Mouse (Mus musculus): Measurements from ENCODE around the gene Mcmbp. TPM values are rescaled to one million over a fixed set of nuclear protein-coding genes. Genes with fewer than 3 reads are reported as not detected.

The Mcmbp gene
- total RNA-seq (2014; rRNA removed) (34.6 and 43.3 TPM in 2 replicates), polyA plus RNA-seq (2015; fragmentation: Nextera tagmentation; extraction: Ambion mirVana) (32.4 and 42.0 TPM in 2 replicates)

DNA sequence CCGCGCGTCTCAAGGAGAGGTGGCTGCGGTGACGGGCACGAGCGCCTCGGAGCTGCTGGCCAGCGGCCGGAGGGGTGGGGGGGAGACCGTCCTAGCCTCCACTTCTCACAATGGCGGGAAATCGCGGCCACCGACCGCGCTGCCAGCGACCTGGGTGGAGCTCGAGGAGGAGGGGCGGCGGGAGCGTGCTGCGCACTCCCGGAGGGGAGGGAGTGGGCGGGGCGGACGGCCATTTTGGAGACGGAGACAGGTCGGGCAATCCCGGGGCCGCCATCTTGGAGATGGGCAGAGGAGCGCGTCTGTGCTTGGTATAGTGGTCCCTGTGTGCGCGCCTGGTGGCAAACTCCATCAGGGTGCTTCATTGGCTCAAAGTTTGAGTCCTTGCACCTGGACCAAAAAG, at the start of gene Mcmbp:
TSS of gene Mcmbp (minus strand) at position 162 of the 400 bp plus-strand sequence.
- Histone ChIP-seq H3K4me3 (ENCODE audit: low read depth, low read length) (peak within 1 kb of the TSS; percentile 99), H3K27me3 (ENCODE audit: insufficient read depth, low read length) (no peaks in the 10 kb centered on the region), H3K9ac (peak within 1 kb of the TSS; percentile 87), H3K36me3 (ENCODE audit: insufficient read depth) (no peaks in the 10 kb centered on the region), H3K4me1 (ENCODE audit: insufficient read depth) (peaks cover 19% of the 10 kb centered on the region), H3K4me2 (ENCODE audit: low read depth) (peak within 1 kb of the TSS; percentile 72), H3K9me3 (ENCODE audit: low read length) (no peaks in the 10 kb centered on the region), H3K27ac (ENCODE audit: low read depth, low read length) (peak within 1 kb of the TSS; percentile 90)
- DNase-seq: peak; percentile 96
- TF ChIP-seq CTCF (IDR thresholded peaks at IDR 0.05; ENCODE audit: low read depth): peak; percentile 28
- WGBS: 3% methylated on average over 35 of the region's 35 CpGs
- peak; percentile 90 for ATAC-seq

DNA sequence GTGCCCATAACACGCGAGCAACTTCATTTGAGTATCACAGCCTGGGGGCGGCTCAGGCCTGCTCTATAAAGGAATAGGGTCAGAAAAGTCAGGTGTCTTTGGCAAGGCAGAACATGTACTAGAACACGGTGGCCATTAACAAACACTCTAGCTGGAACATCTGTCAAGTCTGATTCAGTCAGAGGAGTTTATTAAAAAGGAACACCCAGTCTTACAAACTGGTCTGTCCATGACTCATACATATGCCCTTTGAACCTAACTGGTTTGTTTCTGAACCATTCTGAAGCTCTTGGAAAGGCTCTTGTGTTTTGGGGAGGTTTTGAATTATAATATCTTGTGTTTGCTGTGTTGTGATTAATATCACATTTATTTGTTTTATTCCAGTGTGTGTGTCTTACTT, 49.8 kb upstream of the Mcmbp start:
- H3K27me3 ChIP-seq (ENCODE audit: insufficient read depth, low read length): no peaks in the 10 kb centered on the region
- no peak for TF ChIP-seq CTCF (IDR thresholded peaks at IDR 0.05; ENCODE audit: low read depth)
- no peak for DNase-seq
- no peak for ATAC-seq
- no peak overlapping the region for H3K27ac ChIP-seq (ENCODE audit: low read depth, low read length)
- H3K4me3 ChIP-seq (ENCODE audit: low read depth, low read length): no peak overlapping the region
- no peaks in the 10 kb centered on the region for H3K4me1 ChIP-seq (ENCODE audit: insufficient read depth)
- WGBS: 90% methylated on average over 4 of the region's 4 CpGs
- H3K4me2 ChIP-seq (ENCODE audit: low read depth): no peak overlapping the region
- H3K9me3 ChIP-seq (ENCODE audit: low read length): no peaks in the 10 kb centered on the region; the same call in 1 of the 2 replicates
- H3K36me3 ChIP-seq (ENCODE audit: insufficient read depth): peaks cover 9% of the 10 kb centered on the region
- H3K9ac ChIP-seq: no peak overlapping the region

DNA sequence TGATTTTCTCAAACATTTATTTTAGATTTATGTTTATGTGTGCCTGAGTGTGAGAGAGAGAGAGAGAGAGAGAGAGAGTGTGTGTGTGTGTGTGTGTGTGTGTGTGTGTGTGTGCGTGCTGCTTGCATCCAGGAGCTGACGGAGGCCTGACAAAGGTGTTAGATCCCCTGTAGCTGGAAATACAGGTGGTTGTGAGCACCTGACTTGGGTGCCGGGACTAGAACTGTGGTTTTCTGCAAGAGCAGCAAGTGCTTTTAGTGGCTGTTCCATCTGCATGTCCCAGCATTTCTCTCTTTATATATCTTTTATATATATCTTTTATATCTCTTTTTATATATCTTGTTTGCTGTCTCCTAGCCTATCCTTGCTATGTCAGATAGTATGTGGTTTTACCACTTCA, 41.6 kb upstream of the Mcmbp start:
- H3K36me3 ChIP-seq (ENCODE audit: insufficient read depth): peaks cover 62% of the 10 kb centered on the region
- no peak for TF ChIP-seq CTCF (IDR thresholded peaks at IDR 0.05; ENCODE audit: low read depth)
- no peak overlapping the region for H3K27ac ChIP-seq (ENCODE audit: low read depth, low read length)
- DNase-seq (no peak), ATAC-seq (no peak)
- no peaks in the 10 kb centered on the region for H3K27me3 ChIP-seq (ENCODE audit: insufficient read depth, low read length)
- H3K4me3 ChIP-seq (ENCODE audit: low read depth, low read length): no peak overlapping the region
- no peak overlapping the region for H3K9ac ChIP-seq
- no peaks in the 10 kb centered on the region; the same call in 1 of the 2 replicates for H3K9me3 ChIP-seq (ENCODE audit: low read length)
- 95% methylated on average over 3 of the region's 3 CpGs for WGBS
- no peaks in the 10 kb centered on the region for H3K4me1 ChIP-seq (ENCODE audit: insufficient read depth)
- no peak overlapping the region for H3K4me2 ChIP-seq (ENCODE audit: low read depth)

- DNase-seq: peak; percentile 93
- H3K9me3 ChIP-seq (ENCODE audit: low read length): no peaks in the 10 kb centered on the region
- no peak overlapping the region for H3K4me2 ChIP-seq (ENCODE audit: low read depth)
- H3K9ac ChIP-seq: no peak overlapping the region
- H3K27ac ChIP-seq (ENCODE audit: low read depth, low read length): no peak overlapping the region
- 25% methylated on average over 6 of the region's 6 CpGs for WGBS
- H3K27me3 ChIP-seq (ENCODE audit: insufficient read depth, low read length): no peaks in the 10 kb centered on the region
- H3K4me1 ChIP-seq (ENCODE audit: insufficient read depth): no peaks in the 10 kb centered on the region
- peaks cover 70% of the 10 kb centered on the region for H3K36me3 ChIP-seq (ENCODE audit: insufficient read depth)
- TF ChIP-seq CTCF (IDR thresholded peaks at IDR 0.05; ENCODE audit: low read depth): peak; percentile 92
- peak; percentile 93 for ATAC-seq
- no peak overlapping the region for H3K4me3 ChIP-seq (ENCODE audit: low read depth, low read length)
Observed at GRCm38 (mm10) chr7:128779305-128779704, 39.0 kb upstream of the Mcmbp start.

GRCm38 (mm10) chr7:128777201-128777600, 36.9 kb upstream of the Mcmbp start:
- peaks cover 80% of the 10 kb centered on the region for H3K36me3 ChIP-seq (ENCODE audit: insufficient read depth)
- DNase-seq: no peak
- no peak for TF ChIP-seq CTCF (IDR thresholded peaks at IDR 0.05; ENCODE audit: low read depth)

DNA sequence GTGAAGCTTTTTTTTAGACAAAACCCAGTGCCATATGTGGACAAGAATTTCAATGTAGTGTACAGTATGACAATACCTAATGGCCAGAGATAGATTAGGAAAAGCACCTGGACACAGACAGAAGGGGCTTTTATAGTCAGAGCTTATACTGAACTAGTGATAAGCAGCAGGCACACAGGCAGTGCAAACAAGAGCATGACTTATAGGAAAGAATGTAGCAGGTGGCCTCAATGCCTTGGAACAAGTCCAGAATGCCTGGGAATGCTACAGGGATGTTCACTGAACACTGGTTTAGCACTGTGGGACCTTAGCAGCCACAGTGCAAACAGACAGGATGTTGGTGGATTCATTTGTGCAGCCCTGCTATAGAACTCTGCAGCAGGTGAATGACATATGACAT, 26.4 kb upstream of the Mcmbp start:
- no peak overlapping the region for H3K4me2 ChIP-seq (ENCODE audit: low read depth)
- no peak for DNase-seq
- no peaks in the 10 kb centered on the region for H3K27me3 ChIP-seq (ENCODE audit: insufficient read depth, low read length)
- no peak overlapping the region for H3K9ac ChIP-seq
- peaks cover 83% of the 10 kb centered on the region for H3K36me3 ChIP-seq (ENCODE audit: insufficient read depth)
- TF ChIP-seq CTCF (IDR thresholded peaks at IDR 0.05; ENCODE audit: low read depth): no peak
- no peak overlapping the region for H3K4me3 ChIP-seq (ENCODE audit: low read depth, low read length)
- no peaks in the 10 kb centered on the region for H3K4me1 ChIP-seq (ENCODE audit: insufficient read depth)
- no peak for ATAC-seq
- H3K9me3 ChIP-seq (ENCODE audit: low read length): no peaks in the 10 kb centered on the region
- H3K27ac ChIP-seq (ENCODE audit: low read depth, low read length): no peak overlapping the region

More at GRCm38 (mm10) chr7:128777201-128777600, 36.9 kb upstream of the Mcmbp start:
- Histone ChIP-seq H3K27me3 (ENCODE audit: insufficient read depth, low read length) (no peaks in the 10 kb centered on the region), H3K4me3 (ENCODE audit: low read depth, low read length) (no peak overlapping the region), H3K27ac (ENCODE audit: low read depth, low read length) (no peak overlapping the region), H3K9ac (no peak overlapping the region), H3K4me1 (ENCODE audit: insufficient read depth) (no peaks in the 10 kb centered on the region), H3K4me2 (ENCODE audit: low read depth) (no peak overlapping the region), H3K9me3 (ENCODE audit: low read length) (no peaks in the 10 kb centered on the region)
- no peak for ATAC-seq
- WGBS: 93% methylated on average over 6 of the region's 6 CpGs

DNA sequence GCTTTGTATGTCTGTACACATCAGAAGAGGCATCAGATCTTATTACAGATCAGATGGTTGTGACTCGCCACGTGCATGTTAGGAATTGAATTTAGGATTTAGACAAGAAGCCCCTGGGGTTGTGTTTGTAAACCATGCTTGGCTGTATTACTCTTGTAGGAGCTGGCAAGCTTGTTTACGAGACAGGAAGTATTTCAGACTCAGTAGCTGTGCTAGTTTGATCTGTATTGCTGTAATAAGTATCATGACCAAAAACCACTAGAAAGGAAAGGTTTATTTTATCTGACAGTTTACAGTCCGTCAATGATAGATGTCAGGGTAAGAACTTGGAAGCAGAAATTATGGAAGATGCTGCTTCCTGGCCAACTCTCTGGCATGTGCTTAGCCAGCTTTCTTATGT, 18.7 kb upstream of the Mcmbp start:
- TF ChIP-seq CTCF (IDR thresholded peaks at IDR 0.05; ENCODE audit: low read depth): no peak
- Histone ChIP-seq H3K36me3 (ENCODE audit: insufficient read depth) (peaks cover 86% of the 10 kb centered on the region), H3K4me3 (ENCODE audit: low read depth, low read length) (no peak overlapping the region), H3K27ac (ENCODE audit: low read depth, low read length) (no peak overlapping the region), H3K4me2 (ENCODE audit: low read depth) (no peak overlapping the region), H3K4me1 (ENCODE audit: insufficient read depth) (no peaks in the 10 kb centered on the region), H3K9me3 (ENCODE audit: low read length) (no peaks in the 10 kb centered on the region), H3K27me3 (ENCODE audit: insufficient read depth, low read length) (no peaks in the 10 kb centered on the region), H3K9ac (no peak overlapping the region)
- WGBS: 95% methylated on average over 4 of the region's 4 CpGs
- ATAC-seq (no peak), DNase-seq (no peak)
